Mouse (Mus musculus) Patski (cell line): ENCODE data around the gene Dcaf1. TPM values are rescaled to one million over a fixed set of nuclear protein-coding genes. Genes with fewer than 3 reads are reported as not detected.

ENCODE experiments used
- ATAC-seq: fragments of 100-300 bp; one replicate; pipeline ENCODE4 v1.8.0; 2021
- CTCF ChIA-PET: fragments of 350-600 bp; sonication (Branson Sonifier 250); formaldehyde crosslinking; loops from one replicate; lab custom pipeline; 2022; ENCODE audit warnings: inconsistent platforms; lab: Charles Lee
- POLR2A ChIA-PET: fragments of 350-600 bp; sonication (Branson Sonifier 250); formaldehyde crosslinking; loops from one replicate; lab custom pipeline; 2022; ENCODE audit warnings: antibody characterized with exemption, inconsistent platforms; lab: Charles Lee
- DNase-seq: peaks from one replicate; pipeline ENCODE4 v3.0.0-alpha.2; 2011; ENCODE audit warnings: low read depth, low spot score
- H3K27me3 ChIP-seq: fragments of 371-371 bp; one replicate; pipeline ENCODE4 v1.5.1; 2021
- CTCF ChIP-seq: fragments of 100-300 bp; IDR thresholded peaks from one replicate; pipeline ENCODE4 v1.5.1; 2021
- in situ Hi-C: fragments of 300-500 bp; cut with MboI; formaldehyde crosslinking; loops from 3 replicates; pipeline ENCODE4 v1.11.1; 2018; ENCODE audit warnings: low pct_unique_long_range_greater_than_20kb, mixed read lengths
- polyA plus RNA-seq: library from polyadenylated mRNA; unstranded; gene quantifications from one replicate; pipeline ENCODE4 v1.2.3, GENCODE M21; 2021

Dcaf1 gene
- polyA plus RNA-seq, 1 experiment from 2014 or later = 30.8 TPM

GRCm38 (mm10) chr9:106876666-106877065 lies 55.0 kb downstream of the Dcaf1 start:
- ChIA-PET POLR2A (no interaction called here), CTCF (interaction anchor here (1.1 kb wide), 1 partner anchor 49 kb away, joined by 3 read pairs; no protein-coding TSS in a partner anchor)
- ATAC-seq (no peak), DNase-seq (no peak)
- TF ChIP-seq CTCF = no peak
- in situ Hi-C loops = no loop called here
- H3K27me3 ChIP-seq = no peaks in the 10 kb centered on the region

DNA sequence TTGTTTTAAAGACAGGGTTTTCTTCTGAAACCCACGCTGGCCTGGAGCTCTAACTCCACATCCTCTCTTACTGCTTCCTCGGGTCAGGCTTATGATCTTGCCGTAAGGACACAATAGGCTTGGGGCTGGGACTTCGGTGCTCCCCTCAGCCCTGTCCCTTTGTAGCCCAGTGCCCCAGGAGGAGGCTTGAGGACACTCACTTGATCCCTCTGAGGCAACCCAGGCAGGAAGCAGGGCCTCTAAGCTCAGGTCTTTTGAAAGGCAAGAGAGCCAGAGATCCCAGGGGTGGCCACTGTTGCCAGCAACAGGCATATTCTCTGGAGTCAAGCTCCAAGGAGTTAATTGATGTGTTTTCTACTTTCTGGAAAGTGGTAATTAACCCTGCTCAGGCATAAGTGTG lies 57.8 kb downstream of the Dcaf1 start:
- no peaks in the 10 kb centered on the region for H3K27me3 ChIP-seq
- no peak for TF ChIP-seq CTCF
- DNase-seq = no peak
- POLR2A ChIA-PET = no interaction called here
- no peak for ATAC-seq
- in situ Hi-C loops = no loop called here
- CTCF ChIA-PET = interaction anchor here (1.0 to 1.2 kb wide), 2 partner anchors 10 to 41 kb away, joined by 3 read pairs; no protein-coding TSS in a partner anchor

DNA sequence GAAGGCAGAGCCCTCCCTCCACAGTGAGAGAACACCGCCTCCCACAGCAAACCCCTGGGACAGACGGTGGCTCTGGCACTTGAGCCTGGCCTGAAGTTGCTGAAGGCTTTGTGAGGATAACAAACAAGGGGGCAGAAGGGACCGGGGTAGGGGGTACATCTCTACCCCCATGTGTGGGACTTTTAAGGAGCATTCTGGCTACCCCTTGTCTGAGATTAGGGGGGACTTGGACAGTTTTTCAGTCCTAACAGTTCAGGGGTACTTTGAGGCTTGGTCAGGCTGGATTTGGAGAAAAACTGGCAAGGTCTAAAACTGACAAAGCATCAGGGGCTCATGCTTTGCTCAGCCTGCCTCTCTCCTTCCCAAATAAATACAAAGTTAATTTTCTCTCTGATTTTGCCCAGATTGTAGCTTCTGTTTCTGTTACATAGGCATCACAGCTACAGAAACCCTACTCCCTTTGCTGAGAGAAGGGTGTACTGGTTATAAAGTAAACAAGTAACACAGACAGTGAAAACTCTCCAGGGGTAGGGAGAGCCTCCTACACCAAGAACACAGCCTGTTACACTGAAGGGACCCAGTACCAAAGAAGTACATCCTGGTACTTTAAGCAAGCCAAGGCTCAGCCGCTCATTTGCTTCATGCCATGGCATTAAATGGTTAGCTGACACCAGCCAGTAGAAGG lies 59.5 kb downstream of the Dcaf1 start:
- ChIA-PET CTCF (no interaction called here), POLR2A (no interaction called here)
- TF ChIP-seq CTCF = no peak
- DNase-seq = no peak
- ATAC-seq = no peak
- in situ Hi-C loops = no loop called here
- H3K27me3 ChIP-seq = no peaks in the 10 kb centered on the region

DNA sequence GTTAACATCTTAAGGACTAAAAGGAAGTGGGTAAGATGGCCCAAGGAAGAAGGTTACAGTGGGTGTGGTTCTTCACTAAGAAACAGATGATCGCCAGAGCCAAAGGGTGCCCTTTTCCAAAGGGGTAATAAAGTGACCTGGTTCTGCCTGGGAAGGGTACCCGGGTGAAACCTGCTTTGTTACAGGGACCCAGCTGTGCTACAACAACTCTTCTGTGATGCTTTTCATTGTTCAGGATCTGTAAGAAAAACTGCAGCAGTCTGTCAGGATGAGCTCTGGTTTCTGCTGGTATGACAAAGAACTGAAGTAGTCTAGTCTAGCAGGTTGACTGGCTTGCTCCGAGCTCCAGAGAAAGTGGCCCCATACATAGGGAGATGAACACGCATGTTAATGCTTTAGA lies 60.5 kb downstream of the Dcaf1 start:
- DNase-seq (no peak), ATAC-seq (no peak)
- TF ChIP-seq CTCF = no peak
- POLR2A ChIA-PET = no interaction called here
- in situ Hi-C loops = no loop called here
- CTCF ChIA-PET = no interaction called here
- no peaks in the 10 kb centered on the region for H3K27me3 ChIP-seq

GRCm38 (mm10) chr9:106883085-106883484 lies 61.4 kb downstream of the Dcaf1 start:
- CTCF ChIA-PET = no interaction called here
- no peak for TF ChIP-seq CTCF
- ATAC-seq = no peak
- POLR2A ChIA-PET = no interaction called here
- in situ Hi-C loops = no loop called here
- no peak for DNase-seq
- no peaks in the 10 kb centered on the region for H3K27me3 ChIP-seq

- ATAC-seq = no peak
These were observed 62.6 kb downstream of the Dcaf1 start for GRCm38 (mm10) chr9:106884306-106884705.

GRCm38 (mm10) chr9:106884996-106885900 lies 63.6 kb downstream of the Dcaf1 start:
- POLR2A ChIA-PET = no interaction called here
- DNase-seq (no peak), ATAC-seq (no peak)
- H3K27me3 ChIP-seq = no peaks in the 10 kb centered on the region
- TF ChIP-seq CTCF = no peak
- in situ Hi-C loops = no loop called here
- CTCF ChIA-PET = no interaction called here

More at GRCm38 (mm10) chr9:106884306-106884705, 62.6 kb downstream of the Dcaf1 start:
- POLR2A ChIA-PET = no interaction called here
- DNase-seq = no peak
- no peak for TF ChIP-seq CTCF
- CTCF ChIA-PET = no interaction called here
- in situ Hi-C loops = no loop called here
- no peaks in the 10 kb centered on the region for H3K27me3 ChIP-seq

DNA sequence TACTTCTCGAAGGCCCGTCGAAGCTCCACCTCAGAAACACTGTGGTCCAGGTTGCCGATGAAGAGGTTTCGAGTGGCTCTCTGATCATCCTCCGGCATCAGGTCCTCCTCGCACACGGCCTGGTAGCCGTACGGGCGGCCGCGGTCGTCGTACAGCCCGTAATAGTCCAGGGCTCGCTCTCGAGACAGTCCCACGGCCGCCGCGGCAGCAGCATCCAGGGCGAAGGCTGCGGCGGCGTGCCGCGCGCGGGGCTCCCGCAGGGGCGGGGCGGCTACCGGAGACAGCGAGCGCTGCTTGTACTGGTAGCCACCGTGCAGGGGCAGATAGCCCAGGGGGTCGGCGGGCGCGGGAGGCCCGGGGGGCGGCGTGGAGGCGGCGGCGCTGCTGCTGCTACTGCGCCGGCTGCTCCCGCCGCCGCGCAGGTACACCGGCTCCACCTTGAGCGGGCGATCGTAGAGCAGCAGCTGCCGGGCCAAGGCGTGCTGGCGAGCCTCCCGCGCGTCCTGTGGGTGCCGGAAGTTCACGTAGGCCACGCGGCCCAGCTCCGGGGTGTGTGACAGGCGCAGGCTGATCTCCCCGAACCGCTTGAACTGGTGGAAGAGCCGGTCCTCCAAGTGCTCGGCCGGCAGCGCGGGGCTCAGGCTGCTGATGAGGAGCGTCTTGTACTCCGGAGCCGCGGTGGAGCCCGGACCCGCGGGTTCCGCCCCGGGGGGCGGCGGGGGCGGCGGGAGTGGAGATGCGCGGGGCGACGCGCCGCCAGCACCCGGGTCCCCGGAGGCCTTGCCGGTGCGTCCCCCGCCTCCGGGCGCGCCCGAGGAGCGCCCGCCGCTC lies 64.4 kb downstream of the Dcaf1 start:
- ATAC-seq (peak; percentile 24), DNase-seq (no peak)
- POLR2A ChIA-PET = no interaction called here
- no peaks in the 10 kb centered on the region for H3K27me3 ChIP-seq
- TF ChIP-seq CTCF = no peak
- in situ Hi-C loops = no loop called here
- CTCF ChIA-PET = interaction anchor here (0.6 kb wide), 1 partner anchor 172 kb away, joined by 3 read pairs; no protein-coding TSS in a partner anchor

- TF ChIP-seq CTCF = no peak
- ChIA-PET CTCF (interaction anchor here (0.6 to 1.1 kb wide), 2 partner anchors 173 to 403 kb away, joined by 3 read pairs; partner anchors contain the start of gene Mapkapk3), POLR2A (no interaction called here)
- peak; percentile 83 for DNase-seq
- in situ Hi-C loops = no loop called here
- H3K27me3 ChIP-seq = no peaks in the 10 kb centered on the region
- ATAC-seq = peak; percentile 35
These were observed 65.4 kb downstream of the Dcaf1 start, which contains the start of gene Rbm15b for GRCm38 (mm10) chr9:106886828-106887702. Gene Rbm15b (minus strand): TSS chr9:106887428.
